Mouse (Mus musculus) midbrain, embryonic 11.5 days (tissue): Measurements from ENCODE around the gene Ccdc3. TPM values are rescaled to one million over a fixed set of nuclear protein-coding genes. Genes with fewer than 3 reads are reported as not detected.
"Not testable (repeated sequence)": the region's sequence is repeated elsewhere in the genome, so short reads cannot be mapped to it uniquely, and the experiment has no call there.

Experiments used
- ATAC-seq: fragments of 200-750 bp; cut with Nextera tagmentation; 2 replicates; pipeline ENCODE4 v1.8.0; 2017; ENCODE audit warnings: moderate TSS enrichment, moderate library complexity; ENCODE audit not compliant: low FRiP score
- DNase-seq: peaks from one replicate; pipeline ENCODE4 v3.0.0; 2015; ENCODE audit warnings: low spot score; ENCODE audit errors: missing footprints
- H3K27ac ChIP-seq: fragments of 300-500 bp; sonication (generic); 2 replicates; pipeline ENCODE4 v1.5.1; 2014; ENCODE audit warnings: low read depth, low read length
- H3K27me3 ChIP-seq: fragments of 300-500 bp; sonication (generic); 2 replicates; pipeline ENCODE4 v1.6.1; 2014; ENCODE audit warnings: mild to moderate bottlenecking, low read length, moderate library complexity, mixed read lengths; ENCODE audit not compliant: control insufficient read depth, insufficient read depth
- H3K36me3 ChIP-seq: fragments of 300-500 bp; sonication (generic); 2 replicates; pipeline ENCODE4 v1.6.1; 2014; ENCODE audit warnings: mild to moderate bottlenecking, low read length, moderate library complexity, mixed read lengths; ENCODE audit not compliant: control insufficient read depth, insufficient read depth
- H3K4me1 ChIP-seq: fragments of 300-500 bp; sonication (generic); 2 replicates; pipeline ENCODE4 v1.6.1; 2014; ENCODE audit warnings: low read length; ENCODE audit not compliant: control insufficient read depth, insufficient read depth
- H3K4me2 ChIP-seq: fragments of 300-500 bp; sonication (generic); 2 replicates; pipeline ENCODE4 v1.6.1; 2014; ENCODE audit warnings: mild to moderate bottlenecking, moderate library complexity
- H3K4me3 ChIP-seq: fragments of 300-500 bp; sonication (generic); 2 replicates; pipeline ENCODE4 v1.5.1; 2014; ENCODE audit warnings: low read depth, low read length
- H3K9ac ChIP-seq: fragments of 300-500 bp; sonication (generic); 2 replicates; pipeline ENCODE4 v1.6.1; 2014; ENCODE audit warnings: low read length
- H3K9me3 ChIP-seq: fragments of 300-500 bp; sonication (generic); 2 replicates; pipeline ENCODE4 v1.6.1; 2016; ENCODE audit warnings: low read length; ENCODE audit not compliant: control insufficient read depth
- WGBS: fragments of 180-500 bp; shearing (Covaris S2); extraction: QIAGEN DNeasy Blood & Tissue Kit; methylation state at CpG from one replicate; pipeline ENCODE4 v1.1.7; 2014; 5-methylcytosine and 5-hydroxymethylcytosine counted together
- polyA plus RNA-seq: library from polyadenylated mRNA; unstranded; fragments of >200 nt; fragmentation: Nextera tagmentation; extraction: Ambion mirVana; gene quantifications from 2 replicates; pipeline ENCODE4 v1.2.1, GENCODE M21; 2014

The Ccdc3 gene
- polyA plus RNA-seq, 1 experiment from 2014 or later: 4.3 TPM

- Histone ChIP-seq H3K9me3 (no peaks in the 10 kb centered on the region), H3K36me3 (no peaks in the 10 kb centered on the region), H3K27ac (no peak overlapping the region), H3K9ac (no peak overlapping the region), H3K27me3 (no peaks in the 10 kb centered on the region), H3K4me2 (no peak overlapping the region), H3K4me3 (no peak overlapping the region), H3K4me1 (no peaks in the 10 kb centered on the region)
- ATAC-seq (no peak), DNase-seq (no peak)
- 94% methylated on average over 1 of the region's 1 CpGs for WGBS
Observed at GRCm38 (mm10) chr2:5219847-5220375, 82.3 kb downstream of the Ccdc3 start.

GRCm38 (mm10) chr2:5222571-5222970, 85.0 kb downstream of the Ccdc3 start:
- no peaks in the 10 kb centered on the region for H3K4me1 ChIP-seq
- DNase-seq (no peak), ATAC-seq (no peak)

DNA sequence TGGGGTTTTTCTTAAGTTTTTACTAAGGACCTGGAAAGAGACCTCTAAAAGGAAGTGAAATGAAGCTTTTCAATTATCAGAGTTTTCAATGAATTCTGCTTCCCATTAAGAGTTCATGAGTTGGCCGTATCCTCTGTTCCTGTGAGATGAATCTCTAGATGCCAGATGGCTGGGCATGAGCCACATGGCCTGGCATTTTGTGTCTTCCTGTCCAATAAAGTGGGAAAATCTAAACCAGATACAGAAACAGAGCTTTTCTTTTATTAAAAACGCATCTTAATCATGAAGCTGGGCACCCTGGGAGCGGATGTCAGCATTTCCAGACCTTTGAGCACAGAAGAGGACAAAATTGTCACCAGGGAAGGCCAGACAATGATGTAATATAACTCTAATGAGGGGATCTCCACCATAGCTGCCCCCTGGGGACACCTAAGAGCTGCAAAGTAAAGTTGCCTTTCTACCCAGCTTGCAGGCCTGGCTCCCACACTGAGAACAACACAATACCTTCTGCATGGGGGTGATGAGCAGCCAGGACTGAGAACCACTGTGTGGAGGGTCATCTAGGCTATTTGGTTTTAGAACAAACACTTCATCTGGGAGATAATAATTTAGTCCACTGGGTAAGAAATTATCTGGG, 99.4 kb downstream of the Ccdc3 start:
- no peaks in the 10 kb centered on the region for H3K9me3 ChIP-seq
- DNase-seq: no peak

More at GRCm38 (mm10) chr2:5222571-5222970, 85.0 kb downstream of the Ccdc3 start:
- Histone ChIP-seq H3K9ac (no peak overlapping the region), H3K9me3 (no peaks in the 10 kb centered on the region), H3K36me3 (no peaks in the 10 kb centered on the region), H3K4me3 (no peak overlapping the region), H3K27me3 (no peaks in the 10 kb centered on the region), H3K27ac (no peak overlapping the region), H3K4me2 (no peak overlapping the region)
- WGBS: 77% methylated on average over 2 of the region's 2 CpGs

DNA sequence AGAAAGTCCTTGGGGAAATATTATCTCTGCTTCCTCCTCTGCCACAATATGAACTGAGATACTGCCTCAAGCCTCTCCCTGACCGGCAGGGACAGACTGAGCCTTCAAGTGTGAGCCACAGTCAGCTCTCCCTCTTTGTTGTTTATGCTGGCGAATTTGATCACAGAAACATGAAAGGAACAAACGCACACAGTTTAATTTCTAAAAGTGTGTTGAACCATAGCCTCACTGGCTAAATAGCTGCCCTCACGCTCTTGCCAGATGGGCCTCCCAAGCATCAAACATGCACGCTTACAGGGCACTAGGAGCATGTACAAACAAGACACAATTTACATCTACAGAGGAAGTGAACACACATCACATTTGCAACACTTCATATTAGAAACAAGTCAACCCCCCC, 100.3 kb downstream of the Ccdc3 start:
- no peak for ATAC-seq
- H3K4me1 ChIP-seq: no peaks in the 10 kb centered on the region
- WGBS: 84% methylated on average over 5 of the region's 5 CpGs
- H3K4me2 ChIP-seq: no peak overlapping the region
- no peak for DNase-seq
- no peaks in the 10 kb centered on the region for H3K9me3 ChIP-seq
- no peak overlapping the region for H3K27ac ChIP-seq
- no peak overlapping the region for H3K4me3 ChIP-seq
- H3K9ac ChIP-seq: no peak overlapping the region
- no peaks in the 10 kb centered on the region for H3K27me3 ChIP-seq
- H3K36me3 ChIP-seq: no peaks in the 10 kb centered on the region

More for the DNA sequence above, 99.4 kb downstream of the Ccdc3 start:
- Histone ChIP-seq H3K27ac (no peak overlapping the region), H3K4me1 (no peaks in the 10 kb centered on the region), H3K9ac (no peak overlapping the region), H3K4me2 (no peak overlapping the region), H3K36me3 (no peaks in the 10 kb centered on the region), H3K27me3 (no peaks in the 10 kb centered on the region), H3K4me3 (no peak overlapping the region)
- WGBS: 82% methylated on average over 3 of the region's 3 CpGs
- no peak for ATAC-seq

GRCm38 (mm10) chr2:5239492-5239891, 101.9 kb downstream of the Ccdc3 start:
- Histone ChIP-seq H3K36me3 (no peaks in the 10 kb centered on the region), H3K9me3 (no peaks in the 10 kb centered on the region), H3K4me1 (no peaks in the 10 kb centered on the region), H3K27me3 (no peaks in the 10 kb centered on the region), H3K4me3 (no peak overlapping the region), H3K27ac (no peak overlapping the region), H3K9ac (no peak overlapping the region), H3K4me2 (no peak overlapping the region)
- WGBS: 90% methylated on average over 4 of the region's 4 CpGs
- ATAC-seq (no peak), DNase-seq (no peak)

GRCm38 (mm10) chr2:5241469-5241897, 103.9 kb downstream of the Ccdc3 start:
- H3K36me3 ChIP-seq: no peaks in the 10 kb centered on the region
- ATAC-seq: no peak

GRCm38 (mm10) chr2:5249199-5249598, 111.6 kb downstream of the Ccdc3 start:
- ATAC-seq, H3K4me1 ChIP-seq, H3K36me3 ChIP-seq, H3K4me3 ChIP-seq, DNase-seq, H3K9ac ChIP-seq, H3K27ac ChIP-seq, H3K4me2 ChIP-seq, H3K9me3 ChIP-seq, H3K27me3 ChIP-seq: not testable (repeated sequence)
- WGBS: 93% methylated on average over 6 of the region's 6 CpGs

More at GRCm38 (mm10) chr2:5241469-5241897, 103.9 kb downstream of the Ccdc3 start:
- H3K27me3 ChIP-seq: no peaks in the 10 kb centered on the region
- DNase-seq: no peak
- H3K9ac ChIP-seq: no peak overlapping the region
- H3K4me3 ChIP-seq: no peak overlapping the region
- no peaks in the 10 kb centered on the region for H3K9me3 ChIP-seq
- no peaks in the 10 kb centered on the region for H3K4me1 ChIP-seq
- H3K4me2 ChIP-seq: no peak overlapping the region
- no peak overlapping the region for H3K27ac ChIP-seq
- WGBS: 80% methylated on average over 6 of the region's 6 CpGs

DNA sequence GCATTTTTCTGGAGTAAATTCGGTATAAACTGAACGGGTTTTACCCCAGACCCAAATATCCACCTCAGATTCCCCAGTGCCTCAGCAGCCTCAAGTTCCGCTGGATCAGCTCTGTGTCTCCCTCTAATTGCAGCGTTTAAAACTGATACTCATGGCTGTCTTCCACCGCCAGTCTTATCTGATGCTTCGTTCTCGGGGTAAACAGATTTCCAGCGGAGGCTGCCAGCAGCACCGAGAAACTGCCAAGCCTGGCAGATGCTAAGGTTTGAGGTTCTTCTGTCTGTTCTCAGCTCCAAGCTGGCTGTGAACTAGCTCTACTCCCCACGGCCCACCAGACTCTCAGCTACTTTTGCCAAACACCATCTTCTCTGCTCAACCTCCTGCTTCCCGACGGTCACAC, 112.4 kb downstream of the Ccdc3 start:
- ATAC-seq (no peak), DNase-seq (no peak)
- H3K9ac ChIP-seq: no peak overlapping the region
- no peak overlapping the region for H3K27ac ChIP-seq
- H3K36me3 ChIP-seq: no peaks in the 10 kb centered on the region
- no peaks in the 10 kb centered on the region for H3K27me3 ChIP-seq
- H3K4me2 ChIP-seq: no peak overlapping the region
- H3K4me1 ChIP-seq: no peaks in the 10 kb centered on the region
- no peak overlapping the region for H3K4me3 ChIP-seq
- WGBS: 80% methylated on average over 12 of the region's 12 CpGs
- no peaks in the 10 kb centered on the region for H3K9me3 ChIP-seq

DNA sequence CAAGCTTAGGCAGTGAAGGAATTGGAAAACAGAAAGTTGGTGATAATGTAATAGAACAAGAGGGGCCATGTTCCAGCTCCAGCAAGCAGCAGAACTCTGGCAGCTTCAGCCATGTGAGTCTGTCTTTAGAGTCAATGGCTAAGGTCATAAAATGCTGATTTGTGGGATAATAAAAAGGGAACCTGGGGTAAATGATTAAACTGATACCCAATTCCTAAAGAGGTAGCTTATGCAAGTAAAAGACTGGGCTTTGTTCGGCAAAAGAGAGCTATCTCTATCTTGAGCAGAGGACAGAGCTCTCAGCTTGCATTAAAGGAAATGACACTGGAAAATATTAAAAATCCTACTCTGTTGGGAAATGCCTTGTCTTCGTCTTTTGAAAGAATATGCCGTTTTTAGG, 120.7 kb downstream of the Ccdc3 start:
- no peaks in the 10 kb centered on the region for H3K9me3 ChIP-seq
- H3K36me3 ChIP-seq: no peaks in the 10 kb centered on the region
- WGBS: 84% methylated on average over 3 of the region's 3 CpGs
- no peak overlapping the region for H3K27ac ChIP-seq
- no peak overlapping the region for H3K4me2 ChIP-seq
- DNase-seq: no peak
- H3K9ac ChIP-seq: no peak overlapping the region
- no peaks in the 10 kb centered on the region for H3K27me3 ChIP-seq
- H3K4me1 ChIP-seq: no peaks in the 10 kb centered on the region
- no peak overlapping the region for H3K4me3 ChIP-seq
- no peak for ATAC-seq
